Mouse (Mus musculus): ENCODE data around the gene Gm43720. TPM values are rescaled to one million over a fixed set of nuclear protein-coding genes. Genes with fewer than 3 reads are reported as not detected.
A peak's percentile ranks its signal among the peaks of the same experiment; 100 is the strongest.

Gene Gm43720
- 0.16 and 0.48 TPM in 2 replicates for polyA plus RNA-seq (2012; rRNA removed)

DNA sequence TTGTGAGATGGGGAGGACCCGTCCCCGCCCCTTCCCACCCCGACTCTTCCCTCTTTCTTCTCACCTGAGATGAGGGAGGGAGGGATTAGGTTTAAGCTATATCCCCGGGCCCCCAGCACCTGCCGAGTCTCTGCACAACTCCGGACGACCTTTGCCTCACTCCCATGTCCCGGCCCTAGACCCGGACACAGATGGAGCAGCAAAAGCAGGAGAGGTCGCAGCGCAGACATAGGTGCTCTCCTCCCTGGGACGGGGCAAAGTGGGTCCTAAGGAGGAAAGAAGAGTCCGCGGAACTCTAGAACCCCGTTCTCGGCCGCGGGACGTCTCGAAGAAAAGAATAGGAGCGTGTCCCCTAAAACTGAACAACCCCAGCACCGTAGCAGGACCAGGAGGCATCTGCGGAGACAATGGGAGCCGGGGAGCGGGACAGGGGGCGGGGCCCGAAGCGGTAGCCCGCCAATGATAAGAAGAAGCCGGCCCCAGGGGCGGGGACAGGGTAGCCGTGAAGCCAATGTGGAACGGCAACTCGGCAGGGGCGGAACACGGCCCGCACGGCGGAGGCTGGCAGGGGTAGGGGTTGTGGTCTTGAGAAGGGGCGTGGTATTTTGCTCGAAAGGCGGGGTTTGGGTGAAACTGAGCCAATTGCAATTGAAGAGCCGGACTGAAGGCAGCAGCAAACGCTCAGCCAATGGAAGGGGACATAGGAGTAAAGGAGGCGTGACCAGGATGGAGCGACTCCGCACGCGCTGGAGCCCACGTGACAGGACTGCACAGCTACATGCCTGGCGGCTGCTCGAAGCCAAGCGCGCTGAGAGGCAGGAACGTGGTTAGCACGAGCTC, at the start of gene Gm43720, which contains the start of the genes Gpc2 and Stag3:
Gene Gm43720, minus strand, starts transcription at position 374 of the 840 bp plus-strand sequence.
Gene Gpc2, minus strand, starts transcription at position 421 of the 840 bp plus-strand sequence.
Gene Stag3, plus strand, starts transcription at position 656 of the 840 bp plus-strand sequence.
- peak; percentile 70 for DNase-seq (ENCODE audit: low read depth)

DNA sequence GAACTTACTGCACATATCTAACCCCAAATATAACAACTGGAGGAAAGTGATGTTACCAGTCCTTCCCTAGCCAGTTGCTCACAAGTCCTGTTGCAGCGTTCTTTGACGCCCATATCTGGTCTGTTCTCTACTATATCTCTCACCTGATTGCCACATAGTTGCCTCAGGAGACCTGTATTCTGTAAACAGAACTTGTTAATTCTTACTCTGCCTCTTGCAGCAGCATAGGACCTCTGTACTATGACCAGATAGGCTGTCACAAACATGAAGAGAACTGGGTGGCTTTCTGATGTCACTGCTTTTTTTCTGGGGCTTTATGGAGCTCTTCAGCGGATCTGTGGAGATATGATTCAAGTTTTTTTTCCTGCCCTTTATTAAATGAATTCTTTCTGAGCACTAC, 33.0 kb upstream of the Gm43720 start:
- DNase-seq (ENCODE audit: low read depth): no peak

DNA sequence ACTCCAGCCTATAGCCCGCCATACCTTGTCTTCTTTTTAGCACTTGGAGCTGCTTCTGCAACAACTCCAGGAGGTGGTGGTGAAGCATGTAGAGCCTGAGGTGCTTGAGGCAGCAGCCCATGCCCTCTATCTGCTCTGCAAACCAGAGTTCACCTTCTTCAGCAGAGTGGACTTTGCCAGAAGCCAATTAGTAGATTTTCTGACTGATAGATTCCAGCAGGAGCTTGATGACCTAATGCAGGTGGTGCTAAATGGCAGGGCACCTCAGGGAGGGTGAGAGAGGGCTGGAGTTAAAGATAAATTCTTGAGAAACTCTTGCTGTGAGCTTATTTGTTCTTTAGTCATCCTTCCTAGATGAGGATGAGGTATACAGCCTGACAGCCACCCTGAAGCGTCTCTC, 19.9 kb upstream of the Gm43720 start:
- DNase-seq (ENCODE audit: low read depth): no peak

DNA sequence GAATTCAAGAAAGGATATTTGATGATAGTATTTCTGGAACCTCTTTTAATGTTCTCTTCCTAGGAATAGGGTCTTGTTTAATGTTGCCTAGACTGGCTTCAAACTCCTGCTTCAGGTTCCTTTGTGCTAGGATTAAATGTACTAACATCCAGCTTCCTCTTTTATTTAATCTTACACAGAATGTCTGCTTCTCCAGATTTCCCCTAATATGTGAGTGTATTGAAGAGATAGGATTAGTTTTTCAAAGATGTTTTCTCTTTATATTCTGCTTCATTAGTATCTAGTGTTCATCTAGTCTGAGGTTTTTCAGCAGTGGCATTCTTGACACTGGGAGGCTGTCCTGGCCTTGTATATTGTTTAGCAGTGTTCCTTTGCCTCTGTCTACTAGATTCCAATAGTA, 14.4 kb upstream of the Gm43720 start:
- DNase-seq (ENCODE audit: low read depth): no peak

DNA sequence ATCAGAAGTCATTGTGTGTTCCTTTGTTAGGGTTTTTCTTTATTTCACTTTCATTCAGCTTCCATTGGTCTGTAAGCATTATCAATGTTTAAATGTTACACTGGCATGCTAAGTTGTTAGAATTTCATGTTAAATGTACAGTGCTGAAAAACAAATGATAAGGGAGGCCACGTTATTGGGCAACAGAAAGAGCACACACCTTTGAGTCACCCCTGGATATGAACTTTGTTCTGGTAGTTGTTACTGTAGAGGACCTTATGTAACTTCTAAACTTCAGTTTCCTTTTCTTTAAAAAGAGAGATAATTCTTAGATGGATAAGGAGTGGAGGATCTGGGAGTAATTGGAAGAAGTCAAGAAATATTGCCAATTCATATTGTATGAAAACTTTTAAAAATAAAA, 11.9 kb upstream of the Gm43720 start:
- no peak for DNase-seq (ENCODE audit: low read depth)

DNA sequence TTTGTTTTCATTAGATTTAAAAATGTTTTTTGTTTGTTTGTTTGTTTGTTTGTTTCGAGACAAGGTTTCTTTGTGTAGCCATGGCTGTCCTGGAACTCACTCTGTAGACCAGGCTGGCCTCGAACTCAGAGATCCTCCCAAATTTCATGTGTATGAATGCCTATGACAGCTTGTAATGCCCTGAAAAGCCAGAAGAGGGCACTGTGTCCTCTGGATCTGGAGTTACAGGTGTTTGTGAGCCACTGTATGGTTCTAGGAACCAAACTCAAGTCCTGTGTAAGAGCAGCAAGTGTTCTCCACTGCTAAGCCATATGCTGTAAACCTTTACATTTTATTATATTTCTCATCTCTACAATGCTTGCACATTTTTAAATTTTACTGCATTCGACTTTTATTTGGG, 8.1 kb upstream of the Gm43720 start:
- DNase-seq (ENCODE audit: low read depth): no peak

DNA sequence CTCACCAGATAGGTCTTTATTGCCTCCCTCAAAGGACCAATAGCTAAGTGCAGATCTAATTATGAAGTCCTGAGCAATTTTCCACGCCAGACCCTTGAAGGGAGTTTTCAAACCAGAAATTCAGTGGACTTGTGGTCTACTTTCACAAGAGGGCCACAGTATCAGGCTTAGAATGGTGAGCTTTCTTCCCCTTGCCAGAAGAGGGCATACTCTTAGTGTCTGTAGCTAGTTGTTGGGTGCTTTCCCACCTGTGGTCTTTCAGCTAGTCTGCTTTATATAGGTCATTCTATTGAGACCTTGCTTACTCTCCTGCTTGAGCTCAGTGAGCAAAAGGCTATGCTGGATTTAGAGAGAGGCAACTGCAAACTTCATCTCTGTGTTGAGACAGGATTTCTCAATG, 3.8 kb upstream of the Gm43720 start:
- DNase-seq (ENCODE audit: low read depth): no peak

DNA sequence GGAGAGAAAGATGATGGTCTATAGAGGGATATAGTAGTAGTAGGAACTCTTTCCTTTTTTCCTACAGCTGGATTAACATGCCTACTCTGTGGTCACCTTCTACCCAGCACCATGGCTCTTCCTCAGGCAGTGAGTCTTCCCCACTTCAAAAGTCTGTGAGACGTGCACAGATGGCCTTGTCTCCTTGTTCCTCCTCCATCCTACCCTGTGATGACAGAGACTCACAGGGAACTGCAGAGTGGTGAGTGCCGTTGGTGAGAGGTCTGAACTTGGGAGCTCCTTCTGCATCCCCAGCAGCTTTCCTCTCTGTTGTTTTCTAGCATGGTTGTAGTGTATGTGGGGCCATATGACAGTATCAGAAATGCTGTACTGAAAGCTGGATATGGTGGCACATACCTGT, 2.0 kb upstream of the Gm43720 start:
- no peak for DNase-seq (ENCODE audit: low read depth)

DNA sequence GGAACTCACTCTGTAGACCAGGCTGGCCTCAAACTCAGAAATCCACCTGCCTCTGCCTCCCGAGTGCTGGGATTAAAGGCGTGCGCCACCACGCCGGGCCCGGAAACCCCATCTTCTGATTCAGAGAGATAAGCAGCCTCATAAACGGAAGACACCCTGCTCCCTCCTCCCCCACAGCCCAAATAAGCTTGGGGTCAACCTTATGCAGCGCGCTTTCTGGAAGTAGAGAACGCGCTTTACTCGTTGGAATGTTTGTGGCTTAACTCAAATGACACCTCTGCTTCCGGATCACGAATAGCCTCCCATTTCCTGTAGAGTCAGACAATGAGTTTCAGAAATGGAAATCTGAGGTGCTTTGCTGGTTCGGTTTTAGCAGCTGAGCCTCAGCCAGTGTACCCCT, 1.1 kb upstream of the Gm43720 start:
- DNase-seq (ENCODE audit: low read depth): no peak

DNA sequence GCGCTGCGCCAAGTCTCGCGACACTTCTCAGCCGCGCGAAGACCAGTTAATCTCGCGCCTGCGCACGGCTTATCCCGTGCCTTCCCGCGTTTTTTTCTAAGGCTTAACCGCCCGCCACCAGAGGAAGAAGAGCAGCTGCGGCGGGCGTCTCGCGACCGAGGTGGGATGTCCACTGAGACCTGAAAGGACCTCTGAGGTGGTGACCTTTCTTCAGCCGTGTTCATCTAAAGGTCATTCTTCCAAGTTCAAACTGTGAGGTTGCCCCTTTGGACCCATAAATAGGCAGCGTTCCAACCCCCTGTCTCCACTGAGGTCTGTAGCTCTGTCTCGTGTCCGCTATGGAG, 639 bp upstream of the Gm43720 start:
- DNase-seq (ENCODE audit: low read depth): no peak

DNA sequence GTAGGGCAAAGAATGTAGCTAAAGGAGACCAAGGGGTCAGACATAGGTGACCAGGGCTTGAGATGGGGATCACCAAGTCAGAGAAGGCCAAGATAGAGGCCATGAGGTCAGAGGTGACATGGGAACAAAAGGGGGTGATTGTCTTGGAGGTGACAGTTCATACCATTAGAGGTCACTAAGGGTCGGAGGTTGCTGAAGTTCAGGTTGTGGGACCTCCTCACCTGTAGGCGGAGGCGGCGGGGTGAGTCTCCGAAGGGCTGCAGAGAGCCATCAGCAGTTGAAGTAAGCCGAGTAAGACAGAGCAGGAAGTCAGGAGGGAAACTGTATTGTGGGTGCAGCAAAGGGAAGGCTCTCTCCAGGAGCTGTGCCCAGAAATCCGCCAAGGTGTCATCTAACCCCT, 1.8 kb downstream of the Gm43720 start:
- DNase-seq (ENCODE audit: low read depth): no peak

DNA sequence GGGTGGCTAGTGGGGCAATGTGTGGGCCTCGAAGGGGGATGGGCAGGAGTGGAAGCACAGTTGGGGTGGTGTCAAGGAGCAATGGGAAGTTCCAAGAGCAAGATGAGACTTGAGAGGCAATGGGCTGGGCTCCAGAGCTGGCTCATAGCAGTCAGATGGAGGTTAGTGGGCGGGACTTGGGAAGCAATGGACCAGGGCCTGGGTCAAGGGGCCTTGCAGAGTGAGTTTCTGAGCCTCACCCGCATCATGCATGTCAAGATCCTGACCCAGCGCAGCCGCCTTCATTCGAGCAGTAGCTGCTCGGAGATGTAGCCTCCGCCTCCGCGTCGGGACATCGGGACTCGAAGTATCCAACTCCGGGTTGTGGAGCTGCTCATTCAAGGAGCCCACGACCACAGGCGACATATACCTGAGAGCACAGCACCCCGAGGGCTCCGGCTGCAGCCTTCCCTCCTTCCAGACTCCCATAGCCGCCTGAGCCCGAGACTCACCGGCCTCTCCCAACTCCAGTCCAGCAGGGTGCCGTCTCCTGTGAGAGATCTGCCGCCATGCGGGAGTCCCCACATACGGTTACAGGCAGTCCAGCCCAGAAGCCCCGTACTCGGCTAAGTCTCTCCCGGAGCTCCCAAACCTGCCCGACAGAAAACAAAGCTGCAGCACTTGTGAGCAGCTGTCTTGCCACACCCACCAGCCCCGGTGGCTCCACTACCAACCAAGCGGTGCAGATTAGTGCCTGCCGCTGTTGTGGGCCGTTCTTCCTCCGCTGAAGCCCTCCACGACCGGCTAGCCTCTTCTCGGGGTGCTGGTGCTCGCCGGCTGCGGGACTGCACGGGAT, 4.3 kb downstream of the Gm43720 start:
- DNase-seq (ENCODE audit: low read depth): no peak

DNA sequence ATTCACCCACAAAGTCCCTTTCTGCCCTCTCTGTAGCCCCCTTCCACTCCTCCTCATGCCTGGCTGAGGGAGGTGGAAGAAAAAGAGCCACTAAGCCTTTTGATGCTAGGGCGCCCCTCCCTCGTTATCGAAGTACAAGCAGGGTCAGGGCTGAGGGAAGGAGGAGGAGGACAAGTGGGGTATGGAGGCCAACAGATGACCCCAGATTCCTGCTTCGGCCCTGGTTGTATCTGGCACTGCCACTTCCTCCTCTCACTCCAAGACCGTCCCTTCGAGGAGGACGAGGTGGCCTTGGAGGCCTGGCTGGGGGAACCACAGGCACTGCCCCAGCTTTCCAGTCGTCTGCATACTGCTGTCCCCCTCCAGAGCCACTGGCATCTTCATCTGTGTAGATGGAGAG, 5.6 kb downstream of the Gm43720 start:
- DNase-seq (ENCODE audit: low read depth): no peak

DNA sequence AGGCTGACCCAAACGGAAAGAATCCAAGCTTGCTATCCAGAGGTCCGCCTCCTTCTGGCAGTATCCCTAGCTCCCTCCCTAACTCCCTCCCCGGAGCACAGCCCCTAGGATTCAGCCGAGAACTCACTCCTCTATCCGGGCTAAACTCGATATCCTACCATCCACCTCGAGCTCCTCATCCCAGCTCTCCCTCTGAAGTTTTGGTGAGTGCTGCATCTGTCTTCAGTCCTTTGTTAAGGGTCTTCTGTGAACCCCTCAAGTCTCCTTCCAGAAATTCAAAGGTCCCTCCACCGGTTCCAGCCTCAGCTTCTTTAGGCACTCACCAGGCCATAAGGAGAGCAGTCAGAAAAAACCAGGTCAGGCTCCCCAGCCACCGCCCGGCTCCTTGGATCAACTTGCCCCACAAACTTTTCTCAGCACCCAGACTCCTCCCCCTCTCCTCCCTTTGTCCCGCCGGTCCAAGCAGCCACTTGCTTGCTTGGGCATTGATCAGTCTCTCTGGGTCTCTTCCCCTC, 7.3 kb downstream of the Gm43720 start, which contains the start of gene Gal3st4:
Gene Gal3st4, minus strand, starts transcription at position 432 of the 515 bp plus-strand sequence.
- DNase-seq (ENCODE audit: low read depth): no peak

DNA sequence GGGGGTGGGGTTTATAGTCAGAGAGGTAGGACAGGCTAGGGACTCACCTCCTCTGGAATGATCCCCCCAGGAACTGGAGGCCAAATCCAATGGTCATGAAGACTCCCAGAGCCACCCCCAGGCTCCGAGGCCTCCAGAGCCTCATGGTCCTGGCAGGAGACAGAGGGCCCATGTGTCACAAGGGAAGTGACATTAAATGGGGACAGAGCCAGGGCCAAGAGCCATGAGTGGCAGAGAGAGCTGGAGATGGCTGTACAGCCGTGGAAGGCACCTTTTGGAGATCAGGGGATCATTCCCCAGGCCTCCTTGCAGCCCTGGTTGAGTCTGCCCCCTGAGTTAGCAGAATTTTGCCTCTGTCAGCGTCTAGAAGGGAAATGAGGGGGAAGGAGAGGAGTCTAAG, 8.5 kb downstream of the Gm43720 start:
- no peak for DNase-seq (ENCODE audit: low read depth)

DNA sequence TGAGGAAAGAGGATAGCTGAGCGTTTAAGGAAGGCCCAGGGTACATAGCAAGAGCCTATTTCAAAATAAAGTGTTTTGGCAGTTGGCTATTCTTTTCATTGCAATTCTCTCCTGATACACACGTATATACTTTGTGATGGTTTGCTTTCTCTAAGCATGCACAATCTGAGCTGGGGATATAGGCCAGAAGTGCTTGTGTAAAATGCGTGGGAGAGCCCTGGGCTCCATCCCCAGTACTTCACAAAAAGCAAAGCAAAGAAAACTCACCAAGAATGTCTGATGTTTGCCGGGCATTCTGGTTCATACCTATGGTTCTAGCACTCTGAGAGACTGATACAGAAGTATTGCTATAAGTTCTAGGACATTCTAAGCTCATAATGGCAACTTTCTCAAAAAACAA, 10.8 kb downstream of the Gm43720 start:
- no peak for DNase-seq (ENCODE audit: low read depth)

DNA sequence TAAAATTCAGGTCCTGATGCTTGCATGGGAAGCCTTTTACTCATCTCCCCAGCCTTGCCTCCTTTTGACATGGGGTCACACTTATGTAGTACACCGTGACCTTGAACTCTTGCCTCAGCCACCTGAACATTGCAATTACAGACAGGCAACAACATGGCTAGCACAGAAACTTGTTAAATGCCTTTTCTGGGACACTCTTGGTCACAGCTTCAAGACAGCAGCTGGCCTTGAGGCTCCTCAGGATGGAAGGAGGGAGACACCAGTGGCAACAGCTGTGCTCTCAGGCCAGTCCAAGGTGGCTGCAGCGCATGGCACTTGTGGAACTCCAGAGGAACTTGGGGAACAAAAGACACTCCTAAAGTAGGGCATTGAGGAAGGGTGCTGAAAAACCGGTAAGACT, 12.6 kb downstream of the Gm43720 start:
- no peak for DNase-seq (ENCODE audit: low read depth)

DNA sequence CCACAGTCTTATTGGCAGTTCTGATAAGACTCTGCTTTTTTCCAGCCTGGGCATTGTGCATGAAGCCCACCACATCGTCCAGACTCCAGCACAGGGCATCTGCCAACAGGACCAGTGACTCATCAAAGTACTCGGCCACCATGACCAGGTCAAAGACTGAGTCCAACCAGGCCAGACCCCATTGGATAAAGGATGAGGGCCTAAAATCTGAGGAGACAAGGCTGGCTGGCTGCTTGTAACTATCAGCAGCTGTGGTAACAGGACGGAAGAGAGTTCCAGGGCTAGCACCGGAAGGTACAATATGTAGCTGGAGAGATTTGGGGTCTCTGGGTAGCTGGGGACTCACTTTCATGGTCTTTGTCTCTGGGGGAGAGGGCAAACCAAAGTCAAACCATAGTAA, 14.0 kb downstream of the Gm43720 start:
- DNase-seq (ENCODE audit: low read depth): no peak

DNA sequence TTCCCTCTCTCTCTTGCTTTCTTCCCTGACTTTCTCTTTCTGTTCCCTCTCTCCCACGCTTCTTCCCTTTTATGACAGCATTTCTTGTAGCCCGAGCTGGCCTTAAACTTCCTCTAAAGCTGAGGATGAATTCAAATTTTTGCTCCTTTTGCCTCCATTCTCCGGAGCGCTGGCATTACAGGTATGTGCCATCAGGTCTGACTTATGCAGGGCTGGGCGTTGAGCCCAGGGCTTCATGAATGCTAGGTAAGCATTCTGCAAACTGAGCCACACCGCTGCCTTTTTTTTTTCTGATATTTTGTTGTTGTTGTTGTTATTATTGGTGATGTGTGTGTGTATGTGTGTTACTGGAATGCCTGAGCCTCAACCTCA, 15.6 kb downstream of the Gm43720 start:
- no peak for DNase-seq (ENCODE audit: low read depth)

DNA sequence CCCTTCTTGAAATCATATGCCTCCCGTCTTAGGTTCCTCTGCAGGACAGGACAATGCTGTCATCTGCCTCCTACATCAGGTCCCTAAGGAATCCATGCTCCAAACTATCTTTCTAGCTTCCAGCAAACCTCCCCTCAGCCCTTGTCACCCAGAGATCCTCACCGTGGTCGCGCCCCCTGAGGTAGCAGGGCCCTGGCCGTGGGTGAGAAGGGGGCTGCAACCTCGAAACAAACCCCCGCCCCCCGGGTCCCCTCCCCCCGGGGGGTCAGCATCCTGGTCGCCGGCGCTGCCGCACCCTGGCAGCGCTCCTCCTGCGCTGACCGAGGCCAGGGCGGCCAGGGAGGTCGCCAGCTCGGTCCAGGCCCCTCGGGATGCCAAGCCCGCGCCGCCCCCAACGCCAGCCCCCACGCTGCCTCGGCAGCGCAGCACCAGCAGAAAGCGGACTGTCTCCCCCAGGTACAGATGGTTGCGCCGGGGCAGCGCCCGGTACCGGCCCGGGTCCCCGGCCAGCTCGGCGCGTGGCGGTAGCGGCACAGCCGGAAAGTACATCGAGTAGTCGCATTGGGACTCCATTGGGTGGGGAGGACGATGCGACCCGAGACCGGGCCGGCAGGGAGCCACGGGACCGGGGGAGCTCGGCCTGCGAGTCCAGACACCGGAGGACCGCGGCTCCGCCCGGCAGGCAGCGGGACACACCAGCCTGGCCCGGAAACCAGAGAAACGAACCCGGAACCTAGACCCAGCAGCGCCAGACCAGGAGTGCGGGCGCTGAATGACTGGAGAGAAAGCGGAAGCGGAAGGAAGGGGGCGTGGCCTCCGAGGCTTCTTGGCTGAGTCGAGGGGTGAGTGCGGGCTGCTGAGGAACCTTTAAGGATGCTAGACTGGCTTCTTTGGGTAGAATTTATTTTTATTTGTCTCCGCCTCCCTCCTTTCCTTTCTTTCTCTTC, 16.2 kb downstream of the Gm43720 start, which contains the start of gene BC037034:
Gene BC037034, minus strand, starts transcription at position 774 of the 947 bp plus-strand sequence.
- DNase-seq (ENCODE audit: low read depth): peak; percentile 31

DNA sequence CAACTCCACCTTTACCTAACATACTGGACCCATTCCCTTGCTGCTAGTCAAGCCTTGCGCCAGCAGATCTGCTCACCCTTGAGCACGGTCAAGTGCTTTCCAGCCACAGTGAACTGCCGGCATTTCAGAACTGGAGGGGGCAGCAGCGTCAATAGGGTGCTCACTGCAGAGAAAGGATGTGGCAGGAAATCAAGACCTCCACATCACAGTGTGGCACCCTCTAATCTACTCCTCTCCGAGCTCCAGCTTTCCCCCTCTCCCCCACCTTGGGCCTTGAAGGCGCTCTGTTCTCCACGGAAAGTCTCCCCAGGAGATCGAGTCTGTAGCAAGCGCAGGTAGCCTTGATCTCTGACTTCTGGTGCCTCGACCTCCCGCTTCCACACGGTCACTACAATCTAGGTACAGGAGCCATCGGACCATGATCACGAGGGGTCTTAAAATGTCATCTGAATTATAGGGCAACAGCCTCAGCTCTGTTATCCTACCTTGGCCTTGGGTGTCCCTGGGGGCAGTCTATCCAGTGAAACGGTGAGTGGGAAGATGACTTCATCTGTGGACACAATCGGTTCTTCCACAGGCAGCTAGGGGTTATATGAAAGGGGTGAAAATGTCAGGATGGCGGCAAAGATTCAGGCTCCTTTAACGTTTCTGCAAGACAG, 17.0 kb downstream of the Gm43720 start:
- DNase-seq (ENCODE audit: low read depth): no peak
